Mouse (Mus musculus) forebrain, embryonic 16.5 days (tissue): Measurements from ENCODE around the gene Igsf9. TPM values are rescaled to one million over a fixed set of nuclear protein-coding genes. Genes with fewer than 3 reads are reported as not detected.

Experiments
- ATAC-seq: fragments of 200-750 bp; cut with Nextera tagmentation; 2 replicates; pipeline ENCODE4 v1.8.0; 2017; ENCODE audit warnings: mild to moderate bottlenecking, moderate library complexity
- H3K27ac ChIP-seq: fragments of 300-500 bp; sonication (generic); 2 replicates; pipeline ENCODE4 v1.5.1; 2014; ENCODE audit warnings: low read length, control low read depth
- H3K27me3 ChIP-seq: fragments of 300-500 bp; sonication (generic); replicated peaks from 2 replicates; pipeline ENCODE4 v1.6.1; 2014; ENCODE audit warnings: low read length; ENCODE audit not compliant: control insufficient read depth, insufficient read depth
- H3K36me3 ChIP-seq: fragments of 300-500 bp; sonication (generic); 2 replicates; pipeline ENCODE4 v1.6.1; 2014; ENCODE audit not compliant: control insufficient read depth, insufficient read depth
- H3K4me1 ChIP-seq: fragments of 300-500 bp; sonication (generic); replicated peaks from 2 replicates; pipeline ENCODE4 v1.6.1; 2014; ENCODE audit warnings: low read length; ENCODE audit not compliant: control insufficient read depth, insufficient read depth
- H3K4me2 ChIP-seq: fragments of 300-500 bp; sonication (generic); 2 replicates; pipeline ENCODE4 v1.6.1; 2014; ENCODE audit warnings: mild to moderate bottlenecking, low read length, control low read depth
- H3K4me3 ChIP-seq: fragments of 300-500 bp; sonication (generic); replicated peaks from 2 replicates; pipeline ENCODE4 v1.5.1; 2014; ENCODE audit warnings: mild to moderate bottlenecking, low read length, control low read depth
- H3K9ac ChIP-seq: fragments of 300-500 bp; sonication (generic); replicated peaks from 2 replicates; pipeline ENCODE4 v1.6.1; 2014; ENCODE audit warnings: low read depth, low read length, control low read depth
- H3K9me3 ChIP-seq: fragments of 300-500 bp; sonication (generic); 2 replicates; pipeline ENCODE4 v1.6.1; 2016; ENCODE audit warnings: low read length; ENCODE audit not compliant: control insufficient read depth
- WGBS: fragments of 180-500 bp; shearing (Covaris S2); extraction: QIAGEN DNeasy Blood & Tissue Kit; methylation state at CpG from one replicate; pipeline ENCODE4 v1.1.7; 2014; 5-methylcytosine and 5-hydroxymethylcytosine counted together
- polyA plus RNA-seq: library from polyadenylated mRNA; unstranded; fragments of >200 nt; fragmentation: Nextera tagmentation; extraction: Ambion mirVana; gene quantifications from 2 replicates; pipeline ENCODE4 v1.2.1, GENCODE M21; 2015

Gene Igsf9
- polyA plus RNA-seq, 1 experiment from 2014 or later: 89.9 TPM

DNA sequence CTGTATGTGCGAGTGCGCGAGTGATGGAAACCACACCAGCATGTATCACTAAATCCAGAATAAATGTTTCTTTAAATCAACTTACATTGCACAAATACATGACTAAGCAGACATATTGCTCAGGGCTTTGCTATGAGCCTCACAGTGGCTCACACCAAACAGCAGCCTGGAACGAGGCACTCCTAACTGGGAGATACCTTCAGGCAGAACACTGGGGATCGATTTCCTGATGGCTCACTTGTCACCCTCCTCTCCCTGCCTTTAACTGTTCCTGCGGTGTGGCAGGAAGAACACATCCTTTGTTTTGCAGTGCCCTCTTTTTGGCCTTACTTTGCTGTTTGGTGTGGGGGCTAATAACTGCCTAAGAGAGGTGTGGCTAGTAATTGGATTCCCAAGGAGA, 38.1 kb downstream of the Igsf9 start:
- no peak for ATAC-seq
- WGBS: 80% methylated on average over 6 of the region's 6 CpGs
- H3K27me3 ChIP-seq: no peaks in the 10 kb centered on the region

DNA sequence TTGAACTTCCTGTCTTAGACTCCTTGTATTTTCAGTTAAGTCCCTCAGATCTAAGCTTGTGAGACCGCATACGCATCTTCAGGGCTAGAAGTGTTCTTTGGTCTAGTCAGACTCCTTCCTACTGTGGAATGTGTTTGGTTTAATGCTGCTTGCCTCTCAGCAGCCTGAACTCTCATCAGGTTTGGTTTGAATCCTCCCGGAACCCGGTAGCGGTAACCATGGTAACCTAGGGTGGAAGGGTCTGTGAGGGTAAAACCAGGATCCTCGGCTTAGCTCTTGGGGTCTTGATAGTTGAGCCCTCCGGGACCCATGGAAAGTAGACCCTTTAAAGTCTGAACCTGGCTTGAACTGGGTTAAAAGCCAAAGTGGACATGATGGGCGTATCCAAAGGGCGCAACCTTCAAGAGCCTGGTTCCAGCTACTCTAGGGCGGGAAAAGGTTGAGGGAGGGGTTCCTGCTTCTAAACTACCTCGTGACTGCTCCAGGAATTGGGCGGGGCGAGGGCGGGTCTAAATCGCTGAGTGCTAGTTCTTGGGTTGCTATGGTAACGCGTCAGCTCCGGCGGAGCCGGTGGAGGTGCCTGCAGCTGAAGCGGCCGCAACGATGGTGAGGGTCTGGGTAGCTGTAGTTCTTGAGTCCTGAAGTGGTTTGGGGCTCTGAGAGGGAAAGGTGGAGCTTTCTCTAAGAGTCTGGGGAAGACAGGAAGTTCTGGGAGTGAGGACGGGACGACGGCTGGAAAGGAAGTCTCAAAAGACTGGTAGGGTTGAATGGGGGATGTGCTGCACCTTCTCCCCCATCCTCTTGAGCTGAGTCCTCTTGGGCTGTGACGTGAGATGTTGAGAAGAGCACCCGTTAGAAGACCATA, 39.2 kb downstream of the Igsf9 start, which contains the start of gene Cfap45:
TSS of gene Cfap45 (plus strand) at position 226 of the 865 bp plus-strand sequence.
- Histone ChIP-seq H3K9me3 (peaks cover 2% of the 10 kb centered on the region; the same call in 1 of the 2 replicates), H3K27ac (no peak within 1 kb of the TSS), H3K4me3 (peak within 1 kb of the TSS; percentile 46), H3K4me1 (peaks cover 10% of the 10 kb centered on the region), H3K9ac (no peak within 1 kb of the TSS; the same call in 1 of the 2 replicates), H3K27me3 (no peaks in the 10 kb centered on the region), H3K36me3 (no peaks in the 10 kb centered on the region), H3K4me2 (peak within 1 kb of the TSS; percentile 72)
- WGBS: 3% methylated on average over 28 of the region's 28 CpGs
- ATAC-seq: peak; percentile 94

More for the DNA sequence above, 38.1 kb downstream of the Igsf9 start:
- no peak overlapping the region for H3K27ac ChIP-seq
- no peak overlapping the region for H3K4me3 ChIP-seq
- H3K9me3 ChIP-seq: peaks cover 2% of the 10 kb centered on the region; the same call in 1 of the 2 replicates
- H3K4me1 ChIP-seq: peaks cover 10% of the 10 kb centered on the region
- no peak overlapping the region for H3K4me2 ChIP-seq
- no peak overlapping the region for H3K9ac ChIP-seq
- no peaks in the 10 kb centered on the region for H3K36me3 ChIP-seq

GRCm38 (mm10) chr1:172522524-172522923, 40.9 kb downstream of the Igsf9 start:
- H3K36me3 ChIP-seq: no peaks in the 10 kb centered on the region
- H3K4me2 ChIP-seq: no peak overlapping the region
- no peak for ATAC-seq
- WGBS: 64% methylated on average over 7 of the region's 7 CpGs
- peaks cover 10% of the 10 kb centered on the region for H3K4me1 ChIP-seq
- H3K9me3 ChIP-seq: peaks cover 2% of the 10 kb centered on the region; the same call in 1 of the 2 replicates
- H3K27me3 ChIP-seq: no peaks in the 10 kb centered on the region; the same call in 1 of the 2 replicates
- no peak overlapping the region for H3K4me3 ChIP-seq
- no peak overlapping the region for H3K27ac ChIP-seq
- no peak overlapping the region for H3K9ac ChIP-seq

GRCm38 (mm10) chr1:172523699-172524101, 42.1 kb downstream of the Igsf9 start:
- Histone ChIP-seq H3K36me3 (no peaks in the 10 kb centered on the region), H3K4me2 (no peak overlapping the region), H3K27ac (no peak overlapping the region), H3K4me1 (peaks cover 10% of the 10 kb centered on the region), H3K4me3 (no peak overlapping the region), H3K27me3 (no peaks in the 10 kb centered on the region; the same call in 1 of the 2 replicates), H3K9ac (no peak overlapping the region), H3K9me3 (no peaks in the 10 kb centered on the region)
- WGBS: 69% methylated on average over 12 of the region's 12 CpGs
- no peak for ATAC-seq

DNA sequence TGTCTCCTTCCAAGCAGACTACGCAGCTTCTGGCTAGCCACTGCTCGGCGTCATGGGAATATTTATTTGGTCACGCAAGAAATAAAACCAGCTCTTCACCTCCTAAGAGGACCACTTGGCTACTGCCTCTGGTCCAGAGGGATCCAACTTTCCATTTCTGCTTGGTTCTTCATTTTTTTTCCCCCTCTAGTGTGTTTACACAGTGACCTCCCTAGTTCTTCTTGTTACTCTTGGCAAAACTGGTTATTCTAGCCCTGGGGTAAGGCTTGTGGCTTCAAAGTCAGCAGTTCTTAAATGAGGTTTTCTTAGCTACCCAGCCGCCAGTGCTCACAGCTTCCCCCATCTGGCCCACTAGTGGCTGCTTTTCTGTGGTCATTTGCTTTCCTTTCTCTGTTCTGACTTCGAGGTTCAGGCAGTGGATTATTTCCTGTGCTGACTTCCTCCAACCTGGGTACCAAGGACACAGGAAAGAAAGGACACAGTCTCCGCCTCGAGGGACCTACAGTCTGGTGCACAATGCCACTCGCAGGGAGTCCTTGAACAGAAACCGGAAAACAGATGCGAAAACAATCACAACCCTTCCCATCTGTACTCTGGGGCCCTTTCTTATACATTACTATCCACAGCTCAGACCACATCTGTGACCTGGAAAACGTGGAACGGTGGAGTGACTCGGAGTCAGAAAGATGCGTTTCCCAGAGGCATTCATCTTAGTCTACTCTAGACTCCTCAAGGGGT, 43.6 kb downstream of the Igsf9 start:
- WGBS: 55% methylated on average over 15 of the region's 15 CpGs
- Histone ChIP-seq H3K27me3 (no peaks in the 10 kb centered on the region; the same call in 1 of the 2 replicates), H3K36me3 (no peaks in the 10 kb centered on the region), H3K4me3 (no peak overlapping the region), H3K27ac (no peak overlapping the region), H3K4me1 (peaks cover 12% of the 10 kb centered on the region), H3K9me3 (no peaks in the 10 kb centered on the region), H3K4me2 (no peak overlapping the region), H3K9ac (no peak overlapping the region)
- ATAC-seq: no peak

- Histone ChIP-seq H3K9me3 (no peaks in the 10 kb centered on the region), H3K27ac (no peak overlapping the region), H3K4me2 (no peak overlapping the region), H3K36me3 (no peaks in the 10 kb centered on the region), H3K27me3 (no peaks in the 10 kb centered on the region; the same call in 1 of the 2 replicates), H3K4me3 (no peak overlapping the region), H3K9ac (no peak overlapping the region), H3K4me1 (peaks cover 6% of the 10 kb centered on the region)
- no peak for ATAC-seq
- 74% methylated on average over 7 of the region's 7 CpGs for WGBS
Observed at GRCm38 (mm10) chr1:172525971-172526370, 44.4 kb downstream of the Igsf9 start.

DNA sequence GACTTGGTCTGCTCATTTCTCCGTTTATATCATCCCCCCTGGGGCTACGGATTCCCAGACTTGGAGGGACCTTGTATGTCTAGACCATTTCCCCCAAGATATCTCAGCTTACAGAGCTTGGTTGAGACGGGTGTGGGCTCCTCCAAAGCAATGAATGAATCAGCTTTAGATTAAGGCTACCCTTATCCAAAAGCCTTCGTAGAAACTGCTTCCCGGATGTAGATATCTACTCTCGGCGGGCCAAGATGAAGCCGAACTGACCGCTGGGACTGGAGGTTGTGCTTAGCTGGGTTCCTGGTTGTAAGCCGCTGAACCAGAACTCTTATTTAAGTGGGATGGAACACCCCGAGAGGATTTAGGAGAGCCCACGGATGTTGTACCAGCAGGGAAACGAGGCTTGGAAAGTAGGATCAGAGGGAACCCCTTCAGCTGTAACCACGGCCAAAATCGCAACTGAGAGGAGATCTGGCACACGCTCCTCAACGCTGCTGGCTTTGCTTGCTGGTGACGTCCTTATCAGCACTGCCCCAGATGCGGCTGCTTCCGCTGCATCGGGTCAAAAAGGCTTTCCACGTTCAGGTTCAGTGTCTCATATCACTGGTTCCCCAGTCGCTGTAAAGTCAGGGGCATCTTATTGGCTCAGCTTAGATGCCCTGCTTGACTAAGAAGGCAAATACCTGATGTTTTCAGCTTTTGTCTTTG, 44.9 kb downstream of the Igsf9 start:
- Histone ChIP-seq H3K4me1 (0 out of 2 replicates have a peak, but pooled peaks cover 2% of the 10 kb centered on the region), H3K27me3 (no peaks in the 10 kb centered on the region; the same call in 1 of the 2 replicates), H3K9me3 (no peaks in the 10 kb centered on the region), H3K36me3 (no peaks in the 10 kb centered on the region), H3K4me3 (no peak overlapping the region), H3K27ac (no peak overlapping the region), H3K4me2 (no peak overlapping the region), H3K9ac (no peak overlapping the region)
- 80% methylated on average over 23 of the region's 23 CpGs for WGBS
- ATAC-seq: no peak

- 94% methylated on average over 10 of the region's 10 CpGs for WGBS
- Histone ChIP-seq H3K27me3 (no peaks in the 10 kb centered on the region; the same call in 1 of the 2 replicates), H3K4me2 (no peak overlapping the region), H3K27ac (no peak overlapping the region), H3K4me1 (0 out of 2 replicates have a peak, but pooled peaks cover 3% of the 10 kb centered on the region), H3K9ac (no peak overlapping the region), H3K9me3 (no peaks in the 10 kb centered on the region), H3K4me3 (no peak overlapping the region), H3K36me3 (no peaks in the 10 kb centered on the region)
- ATAC-seq: no peak
Observed at GRCm38 (mm10) chr1:172527431-172527830, 45.8 kb downstream of the Igsf9 start.
